In the genomic region with DNA sequence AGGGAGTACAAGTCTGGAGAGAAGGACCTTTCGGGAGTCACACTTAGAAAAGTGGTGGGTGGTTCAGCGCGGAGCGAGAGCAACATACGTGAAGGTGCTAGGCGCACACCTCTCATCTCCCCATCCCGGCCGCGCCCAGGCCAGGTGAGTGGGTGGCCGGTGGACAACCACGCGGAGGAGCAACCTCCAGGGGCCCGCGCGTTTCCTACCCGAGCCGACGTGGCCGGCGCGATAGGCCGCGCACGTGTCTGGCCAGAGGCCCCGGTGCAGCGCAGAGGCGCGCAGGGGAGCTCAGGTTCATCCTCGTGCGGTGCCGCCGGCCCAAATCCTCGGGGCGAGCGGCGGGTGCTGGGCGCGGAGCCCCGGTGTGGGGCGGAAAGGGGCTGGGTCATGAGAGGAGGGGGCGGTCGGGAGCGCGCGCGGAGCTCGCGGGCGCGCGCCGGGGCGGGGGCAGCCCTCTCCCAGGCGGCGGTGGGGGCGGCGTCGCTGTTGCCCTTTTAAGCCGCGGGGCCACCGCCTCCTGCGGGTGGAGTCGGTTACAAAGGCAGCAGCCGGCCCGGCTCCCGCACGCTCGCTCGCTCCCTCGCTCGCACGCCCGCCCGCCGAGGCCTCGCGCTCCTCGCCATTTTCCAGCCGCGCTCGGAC, we compare ENCODE assay signal across 7 mouse cellular contexts. TPM values are rescaled to one million over a fixed set of nuclear protein-coding genes. Genes with fewer than 3 reads are reported as not detected.
DNase-seq lines count a peak whose midpoint lies in the region; ATAC-seq and TF ChIP-seq lines count a peak whose summit lies in the region.

TSS of gene Ube2q2 (plus strand) at position 1 of the 645 bp plus-strand sequence.

- peak within 1 kb of the TSS; percentile 74 for H3K4me3 ChIP-seq in hindbrain, embryonic 15.5 days
- peak within 1 kb of the TSS; percentile 86 for H3K4me3 ChIP-seq in limb, embryonic 11.5 days (ENCODE audit: low read depth, low read length)
- H3K4me3 ChIP-seq in midbrain, embryonic 13.5 days (replicated peaks), result peak within 1 kb of the TSS; percentile 96
- peak within 1 kb of the TSS; percentile 99 for H3K4me3 ChIP-seq in spleen, adult 2 months (ENCODE audit: extremely low read depth, insufficient read depth, insufficient read length)

- WGBS in hindbrain, embryonic 15.5 days, result 1% methylated on average over 55 of the region's 81 CpGs
- under 1% methylated on average over 64 of the region's 81 CpGs for WGBS in limb, embryonic 11.5 days
- under 1% methylated on average over 39 of the region's 81 CpGs for WGBS in midbrain, embryonic 13.5 days
- WGBS in spleen, adult 2 months, result 5% methylated on average over 79 of the region's 81 CpGs

- TF ChIP-seq CTCF in spleen, adult 2 months (IDR thresholded peaks at IDR 0.05; ENCODE audit: extremely low read depth, insufficient read depth, insufficient read length, insufficient replicate concordance), result no peak

- H3K36me3 ChIP-seq in hindbrain, embryonic 15.5 days, result no peaks in the 10 kb centered on the region
- H3K36me3 ChIP-seq in limb, embryonic 11.5 days (ENCODE audit: control insufficient read depth, insufficient read depth, low read length), result no peaks in the 10 kb centered on the region
- no peaks in the 10 kb centered on the region for H3K36me3 ChIP-seq in midbrain, embryonic 13.5 days
- no peaks in the 10 kb centered on the region; the same call in 1 of the 2 replicates for H3K36me3 ChIP-seq in spleen, adult 2 months (ENCODE audit: control insufficient read depth, insufficient read depth, low read length)

- peak; percentile 85 to 95 for DNase-seq in adrenal gland, adult (ENCODE audit: inconsistent age in 2 of 2, low spot score in 1 of 2)
- peak; percentile 72 to 79 for DNase-seq in cerebellum, postnatal 36 days
- peak; percentile 57 for DNase-seq in gastrocnemius, adult 18-20 months (ENCODE audit: low spot score)
- DNase-seq in limb, embryonic 11.5 days (ENCODE audit: low spot score), result peak; percentile 87
- peak in 1 of 2 experiments; percentile 56 for DNase-seq in spleen, adult 2 months (ENCODE audit: low read depth in 1 of 2, low spot score in 2 of 2)

- TF ChIP-seq POLR2A in spleen, adult 2 months (IDR thresholded peaks at IDR 0.05; ENCODE audit: low read depth, low read length), result no peak

- H3K4me1 ChIP-seq in hindbrain, embryonic 15.5 days (replicated peaks), result peaks cover 23% of the 10 kb centered on the region
- H3K4me1 ChIP-seq in limb, embryonic 11.5 days (ENCODE audit: control insufficient read depth, insufficient read depth, low read length), result 0 out of 2 replicates have a peak, but pooled peaks cover 2% of the 10 kb centered on the region
- peaks cover 26% of the 10 kb centered on the region for H3K4me1 ChIP-seq in midbrain, embryonic 13.5 days (replicated peaks)
- peaks cover 9% of the 10 kb centered on the region for H3K4me1 ChIP-seq in spleen, adult 2 months (ENCODE audit: control insufficient read depth, insufficient read depth, insufficient read length)

- H3K27me3 ChIP-seq in hindbrain, embryonic 15.5 days, result no peaks in the 10 kb centered on the region
- H3K27me3 ChIP-seq in limb, embryonic 11.5 days (ENCODE audit: control insufficient read depth, insufficient read depth, low read length), result no peaks in the 10 kb centered on the region
- 0 out of 2 replicates have a peak, but pooled peaks cover 3% of the 10 kb centered on the region for H3K27me3 ChIP-seq in midbrain, embryonic 13.5 days
- H3K27me3 ChIP-seq in spleen, adult 2 months (ENCODE audit: control insufficient read depth, insufficient read depth, low read length), result peaks cover 2% of the 10 kb centered on the region

- ATAC-seq in hindbrain, embryonic 15.5 days (ENCODE audit: low FRiP score, low read depth), result peak; percentile 86
- peak; percentile 79 for ATAC-seq in limb, embryonic 11.5 days (ENCODE audit: insufficient number of reproducible peaks, low FRiP score, low TSS enrichment, low read depth)
- ATAC-seq in midbrain, embryonic 13.5 days, result peak; percentile 88

- peak within 1 kb of the TSS; percentile 95 for H3K4me2 ChIP-seq in hindbrain, embryonic 15.5 days
- H3K4me2 ChIP-seq in limb, embryonic 11.5 days (ENCODE audit: low read depth, severe bottlenecking), result peak within 1 kb of the TSS; percentile 82
- peak within 1 kb of the TSS; percentile 89 for H3K4me2 ChIP-seq in midbrain, embryonic 13.5 days (replicated peaks)

- H3K9me3 ChIP-seq in hindbrain, embryonic 15.5 days, result no peaks in the 10 kb centered on the region
- no peaks in the 10 kb centered on the region for H3K9me3 ChIP-seq in limb, embryonic 11.5 days (ENCODE audit: control insufficient read depth, low read length)
- H3K9me3 ChIP-seq in midbrain, embryonic 13.5 days, result no peaks in the 10 kb centered on the region

- peak within 1 kb of the TSS; percentile 87 for H3K27ac ChIP-seq in hindbrain, embryonic 15.5 days (replicated peaks)
- peak within 1 kb of the TSS; percentile 68 for H3K27ac ChIP-seq in limb, embryonic 11.5 days (replicated peaks; ENCODE audit: low read depth, low read length)
- H3K27ac ChIP-seq in midbrain, embryonic 13.5 days, result peak within 1 kb of the TSS; percentile 88
- peak within 1 kb of the TSS; percentile 67 for H3K27ac ChIP-seq in spleen, adult 2 months (ENCODE audit: insufficient read depth, low read length)

- peak within 1 kb of the TSS; percentile 85 for H3K9ac ChIP-seq in hindbrain, embryonic 15.5 days
- H3K9ac ChIP-seq in limb, embryonic 11.5 days (ENCODE audit: low read length), result peak within 1 kb of the TSS; percentile 91
- peak within 1 kb of the TSS; percentile 96 for H3K9ac ChIP-seq in midbrain, embryonic 13.5 days (replicated peaks)

RNA-seq across cellular contexts. Expression of gene Ube2q2, which starts in this region (rescaled TPM):
- 10 to 100 TPM; 36.0 to 36.3 TPM for total RNA-seq in gastrocnemius, adult 18-20 months (2021)
- 40.0 and 41.3 TPM in 2 replicates for polyA plus RNA-seq in hindbrain, embryonic 15.5 days (2015; fragmentation: Nextera tagmentation; extraction: Ambion mirVana)
- 40.2 and 40.3 TPM in 2 replicates for polyA plus RNA-seq in limb, embryonic 11.5 days (2014; fragmentation: Nextera tagmentation; extraction: Ambion mirVana)
- polyA plus RNA-seq in midbrain, embryonic 13.5 days (2015; fragmentation: Nextera tagmentation; extraction: Ambion mirVana), result 32.2 and 38.7 TPM in 2 replicates
- 8.3 and 10.8 TPM in 2 replicates for polyA plus RNA-seq in spleen, adult 2 months (2012; rRNA removed)
